Mouse (Mus musculus): ENCODE measurements around the gene Asphd1. TPM values are rescaled to one million over a fixed set of nuclear protein-coding genes. Genes with fewer than 3 reads are reported as not detected.

The Asphd1 gene
- polyA plus RNA-seq, 1 experiment: 0.35 TPM

- no peak for DNase-seq
- TF ChIP-seq POLR2A (IDR thresholded peaks at IDR 0.05; ENCODE audit: control insufficient read depth, extremely low read depth, insufficient read depth, low read length, poor library complexity): no peak
- Histone ChIP-seq H3K27me3 (ENCODE audit: control insufficient read depth, insufficient read depth, low read length) (no peaks in the 10 kb centered on the region), H3K27ac (ENCODE audit: control insufficient read depth, insufficient read depth, low read length) (no peak overlapping the region), H3K36me3 (ENCODE audit: control insufficient read depth, insufficient read depth, low read length) (peaks cover 23% of the 10 kb centered on the region), H3K4me3 (ENCODE audit: control insufficient read depth, insufficient read depth, low read length) (no peak overlapping the region), H3K4me1 (replicated peaks; ENCODE audit: control insufficient read depth, insufficient read depth, low read length) (peaks cover 16% of the 10 kb centered on the region)
- 90% methylated on average over 4 of the region's 4 CpGs for WGBS
Measured at GRCm38 (mm10) chr7:126982054-126982453, 32.7 kb upstream of the Asphd1 start.

GRCm38 (mm10) chr7:126981601-126982000, 32.2 kb upstream of the Asphd1 start:
- no peak for DNase-seq
- 98% methylated on average over 2 of the region's 2 CpGs for WGBS
- peaks cover 23% of the 10 kb centered on the region for H3K36me3 ChIP-seq (ENCODE audit: control insufficient read depth, insufficient read depth, low read length)
- H3K4me1 ChIP-seq (replicated peaks; ENCODE audit: control insufficient read depth, insufficient read depth, low read length): peaks cover 20% of the 10 kb centered on the region
- no peak overlapping the region for H3K4me3 ChIP-seq (ENCODE audit: control insufficient read depth, insufficient read depth, low read length)
- TF ChIP-seq POLR2A (IDR thresholded peaks at IDR 0.05; ENCODE audit: control insufficient read depth, extremely low read depth, insufficient read depth, low read length, poor library complexity) (no peak), CTCF (IDR thresholded peaks at IDR 0.05; ENCODE audit: borderline replicate concordance, control insufficient read depth, extremely low read depth, insufficient read depth, low read length, poor library complexity) (no peak)
- no peak overlapping the region for H3K27ac ChIP-seq (ENCODE audit: control insufficient read depth, insufficient read depth, low read length)
- H3K27me3 ChIP-seq (ENCODE audit: control insufficient read depth, insufficient read depth, low read length): no peaks in the 10 kb centered on the region

DNA sequence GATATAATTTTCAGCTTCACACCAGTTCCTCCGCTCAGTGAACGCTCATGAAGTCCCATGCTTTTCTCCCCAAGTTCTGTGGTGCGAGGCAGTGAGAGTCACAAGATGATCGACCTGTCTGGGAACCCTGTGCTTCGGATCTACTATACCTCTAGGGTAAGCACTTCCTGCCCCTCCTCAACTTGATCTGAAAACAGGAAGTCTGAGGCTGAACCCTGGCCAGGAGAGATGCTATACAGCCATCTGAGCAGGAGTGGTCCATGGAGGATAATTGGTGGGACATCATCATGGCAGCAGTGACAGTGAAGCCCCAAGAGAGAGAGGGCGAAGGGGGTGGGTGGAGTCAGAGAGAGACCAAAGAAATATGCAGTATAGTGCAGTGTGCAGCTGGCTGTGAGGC, 29.5 kb upstream of the Asphd1 start:
- DNase-seq: peak; percentile 22
- Histone ChIP-seq H3K4me1 (replicated peaks; ENCODE audit: control insufficient read depth, insufficient read depth, low read length) (peaks cover 22% of the 10 kb centered on the region), H3K4me3 (ENCODE audit: control insufficient read depth, insufficient read depth, low read length) (no peak overlapping the region), H3K36me3 (ENCODE audit: control insufficient read depth, insufficient read depth, low read length) (peaks cover 23% of the 10 kb centered on the region), H3K27me3 (ENCODE audit: control insufficient read depth, insufficient read depth, low read length) (no peaks in the 10 kb centered on the region), H3K27ac (ENCODE audit: control insufficient read depth, insufficient read depth, low read length) (peak overlapping the region; percentile 46; the same call in 1 of the 2 replicates)
- WGBS: 77% methylated on average over 6 of the region's 6 CpGs
- TF ChIP-seq POLR2A (IDR thresholded peaks at IDR 0.05; ENCODE audit: control insufficient read depth, extremely low read depth, insufficient read depth, low read length, poor library complexity) (no peak), CTCF (IDR thresholded peaks at IDR 0.05; ENCODE audit: borderline replicate concordance, control insufficient read depth, extremely low read depth, insufficient read depth, low read length, poor library complexity) (no peak)

DNA sequence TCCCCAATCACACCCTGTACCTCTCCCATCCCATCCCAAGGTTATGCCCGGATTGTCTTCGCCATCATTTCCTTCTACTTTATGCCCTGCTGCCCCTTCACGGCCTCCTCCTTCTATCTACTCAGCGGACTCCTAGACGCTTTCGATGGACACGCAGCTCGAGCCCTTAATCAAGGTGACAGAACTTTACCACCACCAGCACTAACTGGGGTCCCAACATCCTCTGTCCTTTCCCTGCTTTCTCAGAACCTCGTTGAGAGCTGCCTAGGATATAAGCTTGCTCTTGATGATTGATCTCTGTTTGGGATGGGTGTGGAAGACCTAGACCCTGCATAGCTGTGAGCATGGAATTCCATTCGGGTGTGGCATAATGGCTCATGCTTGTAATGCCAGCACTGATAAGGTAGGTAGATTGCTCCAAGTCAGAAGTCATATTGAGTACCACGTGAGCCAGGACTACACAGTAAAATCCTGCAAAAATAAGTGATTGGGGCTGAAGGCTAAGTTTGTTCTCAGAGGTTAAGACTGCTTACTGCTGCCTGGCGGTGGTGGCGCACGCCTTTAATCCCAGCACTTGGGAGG, 27.6 kb upstream of the Asphd1 start:
- no peak for DNase-seq
- Histone ChIP-seq H3K27me3 (ENCODE audit: control insufficient read depth, insufficient read depth, low read length) (no peaks in the 10 kb centered on the region), H3K4me1 (replicated peaks; ENCODE audit: control insufficient read depth, insufficient read depth, low read length) (peaks cover 22% of the 10 kb centered on the region), H3K36me3 (ENCODE audit: control insufficient read depth, insufficient read depth, low read length) (peaks cover 23% of the 10 kb centered on the region), H3K4me3 (ENCODE audit: control insufficient read depth, insufficient read depth, low read length) (peak overlapping the region; percentile 99), H3K27ac (ENCODE audit: control insufficient read depth, insufficient read depth, low read length) (peak overlapping the region; percentile 83; the same call in 1 of the 2 replicates)
- TF ChIP-seq POLR2A (IDR thresholded peaks at IDR 0.05; ENCODE audit: control insufficient read depth, extremely low read depth, insufficient read depth, low read length, poor library complexity): no peak
- WGBS: 29% methylated on average over 14 of the region's 14 CpGs

GRCm38 (mm10) chr7:126975950-126976866, 26.8 kb upstream of the Asphd1 start, which contains the start of gene Cdiptos:
Gene Cdiptos, minus strand, starts transcription at chr7:126976098.
- under 1% methylated on average over 55 of the region's 55 CpGs for WGBS
- Histone ChIP-seq H3K4me1 (replicated peaks; ENCODE audit: control insufficient read depth, insufficient read depth, low read length) (peaks cover 22% of the 10 kb centered on the region), H3K27me3 (ENCODE audit: control insufficient read depth, insufficient read depth, low read length) (no peaks in the 10 kb centered on the region), H3K27ac (ENCODE audit: control insufficient read depth, insufficient read depth, low read length) (peak within 1 kb of the TSS; percentile 83), H3K36me3 (ENCODE audit: control insufficient read depth, insufficient read depth, low read length) (peaks cover 23% of the 10 kb centered on the region), H3K4me3 (ENCODE audit: control insufficient read depth, insufficient read depth, low read length) (peak within 1 kb of the TSS; percentile 99)
- peak; percentile 94 for DNase-seq
- TF ChIP-seq CTCF (IDR thresholded peaks at IDR 0.05; ENCODE audit: borderline replicate concordance, control insufficient read depth, extremely low read depth, insufficient read depth, low read length, poor library complexity) (peak; percentile 98), POLR2A (IDR thresholded peaks at IDR 0.05; ENCODE audit: control insufficient read depth, extremely low read depth, insufficient read depth, low read length, poor library complexity) (no peak)

DNA sequence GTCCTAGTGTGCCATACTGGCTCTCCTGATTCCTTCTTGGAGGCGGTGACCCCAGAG, 26.3 kb upstream of the Asphd1 start, which contains the start of gene Cdipt:
Gene Cdipt, plus strand, starts transcription at position 22 of the 57 bp plus-strand sequence.
- peaks cover 23% of the 10 kb centered on the region for H3K36me3 ChIP-seq (ENCODE audit: control insufficient read depth, insufficient read depth, low read length)
- no peak for TF ChIP-seq POLR2A (IDR thresholded peaks at IDR 0.05; ENCODE audit: control insufficient read depth, extremely low read depth, insufficient read depth, low read length, poor library complexity)
- no peak for TF ChIP-seq CTCF (IDR thresholded peaks at IDR 0.05; ENCODE audit: borderline replicate concordance, control insufficient read depth, extremely low read depth, insufficient read depth, low read length, poor library complexity)
- H3K4me1 ChIP-seq (replicated peaks; ENCODE audit: control insufficient read depth, insufficient read depth, low read length): peaks cover 22% of the 10 kb centered on the region
- no peak for DNase-seq
- no peaks in the 10 kb centered on the region for H3K27me3 ChIP-seq (ENCODE audit: control insufficient read depth, insufficient read depth, low read length)
- peak within 1 kb of the TSS; percentile 83 for H3K27ac ChIP-seq (ENCODE audit: control insufficient read depth, insufficient read depth, low read length)
- peak within 1 kb of the TSS; percentile 99 for H3K4me3 ChIP-seq (ENCODE audit: control insufficient read depth, insufficient read depth, low read length)
- WGBS: 6% methylated on average over 1 of the region's 1 CpGs
